Mouse (Mus musculus): ENCODE measurements around the gene Ddi1.
"Not testable (repeated sequence)": the region's sequence is repeated elsewhere in the genome, so short reads cannot be mapped to it uniquely, and the experiment has no call there.

DNA sequence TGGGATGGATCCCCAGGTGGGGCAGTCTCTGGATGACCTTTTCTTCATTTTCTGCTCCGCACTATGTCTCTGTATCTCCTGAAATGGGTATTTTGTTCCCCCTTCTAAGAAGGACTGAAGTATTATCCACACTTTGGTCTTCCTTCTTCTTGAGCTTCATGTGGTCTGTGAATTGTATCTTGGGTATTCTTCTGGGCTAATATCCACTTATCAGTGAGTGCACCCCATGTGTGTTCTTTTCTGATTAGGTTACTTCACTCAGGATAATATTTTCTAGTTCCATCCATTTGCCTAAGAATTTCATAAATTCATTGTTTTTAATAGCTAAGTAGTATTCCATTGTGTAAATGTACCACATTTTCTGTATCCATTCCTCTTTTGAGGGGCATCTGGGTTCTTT is 33.7 kb downstream of the Ddi1 start:
- TF ChIP-seq CTCF (IDR thresholded peaks at IDR 0.05; ENCODE audit: extremely low read depth, insufficient read depth, insufficient read length, insufficient replicate concordance); POLR2A (IDR thresholded peaks at IDR 0.05; ENCODE audit: low read depth, low read length): not testable (repeated sequence)
